Mouse (Mus musculus): ENCODE measurements around the gene Rnf145. TPM values are rescaled to one million over a fixed set of nuclear protein-coding genes. Genes with fewer than 3 reads are reported as not detected.
"Not testable (repeated sequence)": the region's sequence is repeated elsewhere in the genome, so short reads cannot be mapped to it uniquely, and the experiment has no call there.

Gene Rnf145
- total RNA-seq, 2 experiments from 2014 or later: 30.6 to 32.2 TPM

DNA sequence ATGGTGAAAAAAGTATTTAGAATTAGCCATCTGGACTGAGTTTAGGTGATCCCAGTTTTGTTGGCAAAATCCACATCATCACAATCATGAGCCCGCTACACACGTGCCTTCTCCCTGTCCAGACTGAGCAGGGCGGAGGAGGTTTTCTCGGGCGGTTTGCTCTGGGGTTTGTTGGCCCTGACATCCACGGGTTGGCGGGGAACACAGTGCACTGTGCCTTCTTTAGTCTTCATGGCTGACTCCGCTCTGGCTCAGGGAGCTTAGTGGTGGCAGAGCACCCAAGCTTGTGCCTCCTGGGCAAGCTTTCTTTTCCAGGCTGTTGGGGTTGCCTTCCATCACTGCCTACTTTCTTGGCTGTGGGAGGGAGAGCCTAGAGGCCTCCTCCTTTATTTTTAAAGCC is 41.6 kb downstream of the Rnf145 start:
- no peak for DNase-seq (ENCODE audit: low spot score in 2 of 2)

- DNase-seq (ENCODE audit: low spot score in 2 of 2): no peak
Observed at GRCm38 (mm10) chr11:44561476-44562015, 42.8 kb downstream of the Rnf145 start.

DNA sequence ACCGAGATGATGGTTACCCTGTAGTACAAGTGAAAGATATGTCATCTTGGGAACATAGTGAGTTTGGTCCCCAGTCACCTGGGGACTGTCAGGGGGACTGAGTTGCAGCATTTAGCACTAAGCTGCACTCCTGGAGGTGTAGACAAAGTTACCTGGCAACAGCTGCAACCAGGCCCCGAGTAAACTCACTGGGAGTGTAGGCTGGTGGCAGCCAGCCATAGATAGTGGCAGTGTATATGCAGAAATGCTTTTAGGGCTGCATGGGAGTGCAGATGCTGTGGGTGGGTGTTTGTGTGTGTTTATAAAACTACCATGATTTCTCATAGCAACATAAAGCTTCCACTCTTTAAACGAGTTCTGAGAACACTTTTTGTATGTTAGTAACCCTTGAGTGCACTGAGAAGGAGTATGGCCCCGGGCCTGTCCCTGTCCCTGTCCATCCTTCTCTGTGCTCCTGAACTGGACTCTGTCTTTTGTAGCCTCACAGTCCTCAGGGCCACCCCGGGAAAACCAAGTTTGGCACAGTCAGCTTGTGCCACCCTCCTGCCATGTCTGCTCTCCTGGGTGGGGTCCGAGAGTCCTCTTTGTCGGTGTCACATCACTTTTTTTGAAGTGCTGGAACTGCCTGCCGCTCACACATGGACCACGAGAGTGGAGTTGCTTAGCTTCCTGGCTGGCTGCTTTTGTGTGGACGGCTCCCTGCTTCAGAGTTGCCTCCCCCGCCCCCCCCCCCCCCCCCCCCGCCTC is 43.8 kb downstream of the Rnf145 start:
- DNase-seq (ENCODE audit: low spot score in 2 of 2): no peak

DNA sequence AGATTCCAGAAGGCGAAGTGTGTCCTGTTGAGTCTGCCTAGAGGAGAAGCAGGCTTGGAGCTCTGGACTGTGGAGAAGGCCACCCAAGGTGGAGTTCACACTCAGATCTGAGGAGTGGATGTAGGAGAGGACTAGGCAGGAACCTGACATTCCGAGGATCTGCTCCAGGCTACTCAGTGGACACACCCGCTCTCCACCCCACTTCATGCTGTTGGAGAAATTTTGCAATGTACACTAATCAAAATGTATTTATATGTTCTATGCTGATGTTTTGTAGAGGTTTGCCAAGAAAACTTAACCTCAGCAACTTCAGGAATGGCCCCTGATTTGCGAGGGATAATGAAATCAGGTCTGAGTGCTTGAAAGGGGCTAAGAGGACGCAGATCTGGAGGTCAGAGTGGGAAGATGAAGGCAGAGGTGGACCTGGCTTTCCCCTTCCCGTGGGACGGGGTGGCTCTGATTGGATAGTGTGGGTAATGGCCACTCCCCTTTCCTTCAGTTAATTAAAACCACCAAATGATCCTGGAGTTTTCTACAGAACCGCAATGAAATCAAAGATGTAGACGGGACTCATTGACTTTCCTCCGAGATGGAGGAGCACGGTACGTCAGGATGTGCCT is 45.6 kb downstream of the Rnf145 start:
- DNase-seq (ENCODE audit: low spot score in 2 of 2): no peak

GRCm38 (mm10) chr11:44564940-44565339 is 46.2 kb downstream of the Rnf145 start:
- no peak for DNase-seq (ENCODE audit: low spot score in 2 of 2)

DNA sequence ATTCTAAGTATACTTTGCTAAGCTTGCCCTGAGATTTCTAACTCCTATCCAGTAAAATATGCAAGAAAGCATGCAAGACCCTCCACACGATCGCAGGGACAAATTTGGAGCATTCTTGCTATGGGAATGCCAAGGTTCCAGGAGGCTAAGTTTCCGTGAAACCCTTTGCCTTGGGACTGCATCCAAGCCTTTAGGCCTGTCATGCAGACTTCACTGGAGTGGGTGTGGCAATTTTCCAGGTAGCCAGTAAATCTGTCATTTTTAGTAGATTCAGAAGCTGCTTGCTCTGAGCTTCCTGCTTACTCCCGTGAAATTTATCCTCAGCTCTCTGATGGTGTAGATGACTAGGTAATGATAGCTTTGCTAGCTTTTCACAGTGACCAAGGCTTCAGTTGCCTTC is 51.6 kb downstream of the Rnf145 start:
- not testable (repeated sequence) for DNase-seq (ENCODE audit: low spot score in 2 of 2)

- peak in 1 of 2 experiments; percentile 6 for DNase-seq (ENCODE audit: low spot score in 2 of 2)
Observed at GRCm38 (mm10) chr11:44572781-44573180, 54.0 kb downstream of the Rnf145 start.

DNA sequence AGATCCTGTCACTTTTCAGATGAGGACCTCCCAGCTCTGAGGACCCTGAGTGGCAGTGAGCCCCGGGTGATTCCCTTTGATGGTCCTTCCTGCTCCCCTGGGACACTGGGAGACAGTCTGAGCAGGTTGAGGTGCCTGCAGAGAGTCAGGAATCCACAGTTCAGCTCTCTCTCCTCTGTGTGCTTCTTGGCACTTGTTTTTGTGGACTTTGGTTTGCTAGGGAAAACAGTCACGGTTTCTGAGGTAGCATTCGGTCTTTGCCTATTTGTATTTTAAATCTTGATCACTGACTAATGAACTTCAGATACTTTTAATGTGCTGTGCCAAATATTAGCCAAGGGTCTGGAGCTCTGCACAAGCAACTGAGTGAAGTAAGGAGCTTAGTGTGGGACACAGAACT is 54.6 kb downstream of the Rnf145 start:
- no peak for DNase-seq (ENCODE audit: low spot score in 2 of 2)

- no peak for DNase-seq (ENCODE audit: low spot score in 2 of 2)
Observed at GRCm38 (mm10) chr11:44574391-44574790, 55.6 kb downstream of the Rnf145 start.

GRCm38 (mm10) chr11:44574820-44575219 is 56.1 kb downstream of the Rnf145 start:
- DNase-seq (ENCODE audit: low spot score in 2 of 2): no peak

DNA sequence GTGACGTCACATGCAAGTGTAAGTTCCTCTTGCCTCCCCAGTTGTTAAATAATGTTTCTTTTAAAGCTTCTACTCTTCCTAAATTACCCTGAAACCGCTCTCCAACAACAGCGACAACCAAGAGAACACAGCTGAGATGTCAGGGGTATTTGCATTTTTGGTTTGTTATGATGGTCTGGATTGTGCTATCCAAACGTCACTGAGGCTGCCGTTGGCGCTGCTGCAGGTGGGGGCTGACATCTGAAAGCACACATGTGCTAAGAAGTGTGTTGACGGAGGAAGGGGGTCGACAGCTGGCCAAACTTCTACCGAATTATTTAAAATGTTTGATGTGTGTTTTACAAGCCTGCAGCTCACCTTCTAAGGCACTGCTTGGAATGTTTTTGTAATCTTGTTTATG is 59.1 kb downstream of the Rnf145 start:
- DNase-seq (ENCODE audit: low spot score in 2 of 2): no peak

GRCm38 (mm10) chr11:44581277-44581683 is 62.5 kb downstream of the Rnf145 start:
- DNase-seq (ENCODE audit: low spot score in 2 of 2): peak in 1 of 2 experiments; percentile 34

DNA sequence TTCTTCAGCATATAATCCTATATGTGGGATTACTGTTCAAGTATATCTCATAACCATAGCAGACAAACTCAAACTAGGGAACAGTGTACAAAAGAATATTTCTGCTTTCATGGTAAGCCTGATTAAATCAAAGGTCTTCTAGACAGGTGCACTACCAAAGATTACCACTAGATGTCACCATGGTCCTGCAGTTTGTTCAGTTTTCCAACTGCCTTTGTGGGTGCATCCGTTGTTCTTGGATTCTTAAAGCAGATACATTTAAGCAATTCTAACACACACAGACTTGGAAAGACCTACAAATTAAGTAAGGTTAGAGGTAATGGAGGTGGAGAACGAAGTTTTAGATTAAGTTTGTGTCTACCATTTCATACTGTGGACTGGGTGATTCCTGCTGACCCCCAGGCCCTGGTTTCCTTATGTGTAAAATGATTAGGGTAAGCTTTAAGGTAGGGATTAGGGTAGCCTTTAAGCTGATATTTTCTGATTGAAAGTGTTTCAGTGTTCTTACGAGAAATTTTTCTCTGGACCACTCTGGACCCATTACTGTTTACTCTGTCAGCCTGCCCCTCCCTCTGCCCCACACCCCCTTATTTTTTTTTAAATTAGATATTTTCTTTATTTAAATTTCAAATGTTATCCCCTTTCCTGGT is 67.4 kb downstream of the Rnf145 start:
- peak; percentile 39 to 58 for DNase-seq (ENCODE audit: low spot score in 2 of 2)

GRCm38 (mm10) chr11:44593016-44593415 is 74.3 kb downstream of the Rnf145 start:
- no peak for DNase-seq (ENCODE audit: low spot score in 2 of 2)

DNA sequence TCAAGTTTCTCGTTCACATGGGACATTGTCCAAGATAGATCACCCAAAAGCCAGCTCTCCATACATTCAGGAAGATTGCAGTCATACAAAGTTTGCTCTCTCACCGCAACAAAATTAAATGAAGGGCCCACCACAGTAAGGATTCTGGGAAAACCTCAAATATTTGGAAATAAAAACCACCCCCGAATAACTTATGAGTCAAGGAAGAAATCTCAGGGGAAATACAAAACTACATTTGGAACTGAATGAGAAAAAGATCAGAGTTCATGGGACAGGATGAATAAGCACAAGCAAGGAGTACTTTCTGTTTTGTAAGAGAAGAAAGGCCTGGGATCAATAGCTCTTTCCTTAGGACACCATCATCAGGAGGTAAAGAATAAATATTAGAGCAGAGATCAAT is 76.0 kb downstream of the Rnf145 start:
- no peak for DNase-seq (ENCODE audit: low spot score in 2 of 2)

GRCm38 (mm10) chr11:44606881-44607280 is 88.1 kb downstream of the Rnf145 start:
- no peak for DNase-seq (ENCODE audit: low spot score in 2 of 2)

GRCm38 (mm10) chr11:44608646-44609045 is 89.9 kb downstream of the Rnf145 start:
- DNase-seq (ENCODE audit: low spot score in 2 of 2): no peak

- DNase-seq (ENCODE audit: low spot score in 2 of 2): peak; percentile 76 to 88
Observed at GRCm38 (mm10) chr11:44610971-44611781, 92.4 kb downstream of the Rnf145 start.

GRCm38 (mm10) chr11:44612156-44612555 is 93.4 kb downstream of the Rnf145 start:
- no peak for DNase-seq (ENCODE audit: low spot score in 2 of 2)

- DNase-seq (ENCODE audit: low spot score in 2 of 2): peak; percentile 21 to 33
Observed at GRCm38 (mm10) chr11:44612681-44613410, 94.1 kb downstream of the Rnf145 start.

Data from gastrocnemius, postnatal 4 days (tissue).